Mouse (Mus musculus): Measurements from ENCODE around the gene Lekr1.

Lekr1 gene

DNA sequence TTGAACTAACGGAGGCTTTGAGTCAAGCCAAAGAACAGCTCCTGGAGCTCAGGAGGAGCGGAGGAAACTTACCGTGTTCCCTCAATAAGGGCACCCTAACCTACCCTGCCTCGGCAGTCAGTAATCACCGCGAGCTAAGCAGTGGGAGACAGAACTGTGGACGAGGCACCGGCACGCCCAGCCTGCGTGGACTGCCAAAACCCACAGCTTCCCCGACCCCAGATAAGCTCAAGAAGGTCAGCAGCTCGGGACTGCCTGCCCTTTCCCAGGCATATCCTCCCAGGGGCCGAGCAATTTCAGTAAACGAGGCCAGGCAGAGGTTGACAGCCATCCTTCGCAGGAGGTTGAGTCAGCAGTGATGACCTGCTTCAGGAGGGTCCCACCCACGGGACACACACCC is 164.8 kb downstream of the Lekr1 start:
- in situ Hi-C loops (cut with MboI), result no loop called here

DNA sequence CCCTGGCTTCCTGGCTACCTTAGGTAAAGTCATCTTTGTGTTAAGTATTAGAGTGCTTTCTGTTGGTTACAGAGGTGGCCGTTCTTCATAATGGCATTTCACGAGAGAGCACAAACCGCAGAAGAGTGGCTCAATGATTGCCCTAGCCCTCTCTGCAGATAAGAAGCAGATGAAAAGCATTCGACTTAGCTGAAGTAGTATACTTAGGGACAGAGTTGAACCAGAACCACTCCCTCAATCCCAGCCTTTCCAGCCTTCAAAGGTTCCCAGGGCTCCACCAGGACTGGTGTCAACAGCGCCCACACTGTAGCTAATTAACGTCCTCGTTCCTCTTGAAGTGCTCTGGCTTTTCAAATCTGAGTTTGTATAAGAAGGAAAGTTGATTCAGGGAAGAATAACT is 166.4 kb downstream of the Lekr1 start:
- in situ Hi-C loops (cut with MboI), result no loop called here

- in situ Hi-C loops (cut with MboI), result no loop called here
Observed at GRCm38 (mm10) chr3:65836435-65836834, 170.4 kb downstream of the Lekr1 start.

GRCm38 (mm10) chr3:65839664-65840063 is 173.6 kb downstream of the Lekr1 start:
- in situ Hi-C loops (cut with MboI), result no loop called here

- in situ Hi-C loops (cut with MboI), result no loop called here
Observed at GRCm38 (mm10) chr3:65841175-65841574, 175.1 kb downstream of the Lekr1 start.

- in situ Hi-C loops (cut with MboI), result no loop called here
Observed at GRCm38 (mm10) chr3:65842515-65843184, 176.6 kb downstream of the Lekr1 start.

GRCm38 (mm10) chr3:65843185-65843552 is 177.1 kb downstream of the Lekr1 start:
- in situ Hi-C loops (cut with MboI), result no loop called here

- in situ Hi-C loops (cut with MboI), result no loop called here
Observed at GRCm38 (mm10) chr3:65844302-65844701, 178.3 kb downstream of the Lekr1 start.

- in situ Hi-C loops (cut with MboI), result no loop called here
Observed at GRCm38 (mm10) chr3:65844851-65845552, 179.0 kb downstream of the Lekr1 start.

GRCm38 (mm10) chr3:65847158-65847787 is 181.2 kb downstream of the Lekr1 start:
- in situ Hi-C loops (cut with MboI), result no loop called here

- in situ Hi-C loops (cut with MboI), result no loop called here
Observed at GRCm38 (mm10) chr3:65853746-65854145, 187.7 kb downstream of the Lekr1 start.

DNA sequence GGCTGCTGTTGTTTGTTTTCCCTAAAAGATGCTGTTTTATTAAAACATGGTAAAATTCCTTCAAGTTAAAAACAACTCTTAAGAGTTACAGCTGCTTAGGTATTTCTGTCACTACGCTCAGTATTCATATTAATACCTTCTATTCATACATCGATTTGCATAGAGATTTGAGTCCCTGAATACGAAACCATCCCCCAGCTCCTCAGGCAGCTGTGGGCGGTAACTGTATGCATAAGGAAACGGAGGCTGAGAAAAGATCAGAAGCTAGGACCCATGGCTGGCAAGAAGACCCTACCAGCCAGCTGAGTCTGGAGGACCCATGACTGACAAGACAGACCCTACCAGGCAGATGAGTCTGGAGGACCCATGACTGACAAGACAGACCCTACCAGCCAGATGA is 189.5 kb downstream of the Lekr1 start:
- in situ Hi-C loops (cut with MboI), result no loop called here

GRCm38 (mm10) chr3:65858118-65858517 is 192.1 kb downstream of the Lekr1 start:
- in situ Hi-C loops (cut with MboI), result no loop called here

- in situ Hi-C loops (cut with MboI), result no loop called here
Observed at GRCm38 (mm10) chr3:65858741-65859348, 192.8 kb downstream of the Lekr1 start.

- in situ Hi-C loops (cut with MboI), result no loop called here
Observed at GRCm38 (mm10) chr3:65859750-65860149, 193.7 kb downstream of the Lekr1 start.

GRCm38 (mm10) chr3:65860903-65861302 is 194.9 kb downstream of the Lekr1 start:
- in situ Hi-C loops (cut with MboI), result no loop called here

DNA sequence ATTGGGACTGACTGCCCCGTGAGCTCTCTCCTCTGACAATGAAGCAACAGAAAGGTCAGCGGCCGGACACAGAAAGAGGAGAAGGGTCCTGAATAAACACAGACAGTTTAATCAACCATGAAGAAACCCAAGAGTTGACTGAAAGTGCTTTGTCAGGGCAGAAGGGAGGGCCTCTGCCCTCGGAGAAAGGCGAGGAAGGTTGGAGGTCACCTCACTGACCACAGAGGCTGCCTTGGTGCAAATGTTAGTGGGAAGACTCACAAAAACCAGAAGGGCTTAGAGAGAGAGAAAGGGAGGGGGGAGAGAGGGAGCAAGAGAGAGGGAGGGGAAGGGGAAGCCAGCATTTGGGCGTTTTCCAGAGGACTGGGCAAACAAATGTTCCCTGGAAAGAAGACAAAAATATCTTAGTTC is 195.4 kb downstream of the Lekr1 start:
- in situ Hi-C loops (cut with MboI), result no loop called here

DNA sequence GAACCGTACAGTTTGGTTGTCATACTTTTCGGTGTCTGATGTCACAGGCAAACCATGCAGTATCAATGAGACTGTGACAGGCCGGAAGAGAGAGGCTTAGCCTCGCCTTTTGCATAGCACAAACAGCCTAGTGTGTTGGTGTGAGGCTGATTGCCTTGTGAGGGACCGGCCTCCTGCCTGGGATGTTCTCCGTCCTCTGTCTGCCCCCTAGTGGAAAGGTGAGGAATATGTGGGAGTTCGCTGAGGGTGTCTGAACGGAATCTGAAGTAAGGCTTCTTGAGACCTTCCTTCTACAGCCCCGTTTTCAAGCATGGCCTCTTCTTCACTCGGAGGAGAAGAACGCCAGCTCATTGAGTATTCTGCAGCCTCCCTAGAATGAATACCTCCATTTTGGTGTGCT is 197.3 kb downstream of the Lekr1 start:
- in situ Hi-C loops (cut with MboI), result no loop called here

DNA sequence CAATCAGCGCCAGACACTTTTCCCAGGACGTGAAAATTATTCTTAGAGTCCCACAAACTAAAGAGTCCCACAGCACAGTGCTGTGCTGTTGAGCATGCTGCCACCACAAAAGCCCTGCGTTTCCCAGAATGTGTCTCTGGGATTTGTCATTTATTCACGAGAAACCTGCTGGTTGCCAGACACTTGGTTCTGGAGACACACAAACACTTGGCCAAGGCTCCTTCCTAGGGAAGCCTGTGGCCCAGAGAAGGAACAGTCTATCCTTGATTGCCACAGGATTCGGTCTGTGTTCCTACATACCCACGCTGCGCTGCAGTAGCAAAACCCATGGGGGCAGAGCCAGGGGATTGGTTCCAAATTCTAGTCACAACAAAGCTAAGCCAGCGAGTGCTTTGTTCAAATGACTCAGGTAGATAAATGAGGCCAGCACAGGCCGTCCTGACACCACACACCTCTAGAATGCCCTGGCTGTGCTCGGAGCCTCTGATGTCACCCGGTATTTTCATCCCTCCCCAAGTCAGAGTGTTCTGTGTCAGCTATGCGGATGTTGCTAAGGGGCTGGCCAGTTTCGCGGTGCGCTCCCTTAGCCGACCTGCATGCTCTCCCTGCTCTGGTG is 197.8 kb downstream of the Lekr1 start:
- in situ Hi-C loops (cut with MboI), result no loop called here

DNA sequence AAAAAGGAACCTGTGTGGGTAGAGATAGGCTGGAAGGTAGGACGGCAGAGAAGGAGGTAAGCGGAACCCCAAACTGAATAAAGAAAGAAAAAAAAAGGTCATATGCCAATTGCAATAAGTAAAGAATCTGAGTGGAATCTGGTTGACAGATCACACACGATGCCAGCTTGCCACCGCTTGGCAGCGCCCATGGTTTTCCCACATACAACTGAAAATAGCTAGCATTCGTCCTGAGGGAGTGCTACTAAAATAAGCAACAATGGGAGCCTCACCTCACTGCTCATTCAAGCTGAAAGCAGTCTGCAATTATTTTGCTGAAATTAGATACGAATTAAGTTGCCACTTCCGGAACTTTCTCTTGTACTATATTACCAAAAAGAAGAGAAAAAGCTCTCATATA is 202.9 kb downstream of the Lekr1 start:
- in situ Hi-C loops (cut with MboI), result no loop called here

DNA sequence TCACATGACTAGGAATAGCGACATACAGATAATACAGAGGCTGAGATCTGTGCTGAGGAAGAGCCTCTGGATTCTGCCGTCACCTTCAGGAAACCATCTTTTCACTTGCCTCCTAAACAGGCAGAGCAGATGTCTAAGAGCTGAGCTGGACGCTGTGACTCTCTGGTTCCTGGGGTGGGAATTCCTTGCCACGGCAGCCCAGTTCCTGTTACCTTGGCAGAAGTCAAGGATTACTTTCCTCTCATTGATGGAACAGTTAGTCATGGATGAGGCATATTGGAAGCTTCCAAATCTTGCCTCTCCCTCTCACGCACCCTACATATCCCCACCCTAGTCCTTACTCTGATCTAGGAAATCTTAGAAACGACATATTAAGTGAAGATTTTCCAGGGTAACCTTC is 203.7 kb downstream of the Lekr1 start:
- in situ Hi-C loops (cut with MboI), result no loop called here

GRCm38 (mm10) chr3:65871188-65871603 is 205.2 kb downstream of the Lekr1 start:
- in situ Hi-C loops (cut with MboI), result no loop called here

Data from mature B cell (primary cell).